Mouse (Mus musculus) cerebellum, adult 18-20 months (tissue): Measurements from ENCODE around the gene Gatad2a.
"Not testable (repeated sequence)": the region's sequence is repeated elsewhere in the genome, so short reads cannot be mapped to it uniquely, and the experiment has no call there.

ENCODE experiments used
- DNase-seq, 2 experiments: peaks; one replicate each; pipeline ENCODE4 v3.0.0; 2021

The Gatad2a gene

GRCm38 (mm10) chr8:69988936-69989335 lies 7.2 kb downstream of the Gatad2a start:
- not testable (repeated sequence) for DNase-seq

GRCm38 (mm10) chr8:69987744-69988143 lies 8.4 kb downstream of the Gatad2a start:
- no peak for DNase-seq

GRCm38 (mm10) chr8:69984876-69985553 lies 11.2 kb downstream of the Gatad2a start:
- no peak for DNase-seq

- DNase-seq: no peak
Observed at GRCm38 (mm10) chr8:69978456-69978855, 17.7 kb downstream of the Gatad2a start.

GRCm38 (mm10) chr8:69974806-69975205 lies 21.4 kb downstream of the Gatad2a start:
- DNase-seq: no peak

- peak; percentile 92 to 97 for DNase-seq
Observed at GRCm38 (mm10) chr8:69974194-69974614, 22.0 kb downstream of the Gatad2a start.

- peak; percentile 39 to 61 for DNase-seq
Observed at GRCm38 (mm10) chr8:69973442-69974161, 22.6 kb downstream of the Gatad2a start.

GRCm38 (mm10) chr8:69973063-69973441 lies 23.1 kb downstream of the Gatad2a start:
- no peak for DNase-seq

GRCm38 (mm10) chr8:69970880-69971279 lies 25.3 kb downstream of the Gatad2a start:
- DNase-seq: no peak

- no peak for DNase-seq
Observed at GRCm38 (mm10) chr8:69967291-69967933, 28.8 kb downstream of the Gatad2a start.

- DNase-seq: no peak
Observed at GRCm38 (mm10) chr8:69959241-69959640, 36.9 kb downstream of the Gatad2a start.

GRCm38 (mm10) chr8:69957879-69958278 lies 38.3 kb downstream of the Gatad2a start:
- no peak for DNase-seq

GRCm38 (mm10) chr8:69957419-69957818 lies 38.8 kb downstream of the Gatad2a start:
- no peak for DNase-seq

- DNase-seq: no peak
Observed at GRCm38 (mm10) chr8:69956651-69957050, 39.5 kb downstream of the Gatad2a start.

- no peak for DNase-seq
Observed at GRCm38 (mm10) chr8:69954642-69955041, 41.5 kb downstream of the Gatad2a start.

- DNase-seq: no peak
Observed at GRCm38 (mm10) chr8:69954213-69954612, 42.0 kb downstream of the Gatad2a start.

GRCm38 (mm10) chr8:69950300-69950699 lies 45.9 kb downstream of the Gatad2a start:
- DNase-seq: no peak

GRCm38 (mm10) chr8:69942495-69942894 lies 53.7 kb downstream of the Gatad2a start:
- not testable (repeated sequence) for DNase-seq

- no peak for DNase-seq
Observed at GRCm38 (mm10) chr8:69940386-69940785, 55.8 kb downstream of the Gatad2a start.

- no peak for DNase-seq
Observed at GRCm38 (mm10) chr8:69939633-69940032, 56.6 kb downstream of the Gatad2a start.

- no peak for DNase-seq
Observed at GRCm38 (mm10) chr8:69938245-69938982, 57.8 kb downstream of the Gatad2a start.

GRCm38 (mm10) chr8:69937466-69937865 lies 58.7 kb downstream of the Gatad2a start:
- DNase-seq: no peak
